Mouse (Mus musculus) thymus, adult 2 months (tissue): ENCODE results near the gene Nt5c1b. TPM values are rescaled to one million over a fixed set of nuclear protein-coding genes. Genes with fewer than 3 reads are reported as not detected.

Source experiments
- DNase-seq: peaks from one replicate; pipeline ENCODE4 v3.0.0; 2021
- H3K27ac ChIP-seq: fragments of 200-500 bp; 2 replicates; pipeline ENCODE4 v1.5.1; 2012; ENCODE audit warnings: low read length, control low read depth; ENCODE audit not compliant: control insufficient read depth, insufficient read depth
- H3K27me3 ChIP-seq: fragments of 200-500 bp; 2 replicates; pipeline ENCODE4 v1.6.1; 2012; ENCODE audit warnings: mild to moderate bottlenecking, low read length, moderate library complexity, mixed read lengths; ENCODE audit not compliant: control insufficient read depth, insufficient read depth
- H3K36me3 ChIP-seq: fragments of 200-500 bp; 2 replicates; pipeline ENCODE4 v1.6.1; 2012; ENCODE audit warnings: mild to moderate bottlenecking, low read length, moderate library complexity; ENCODE audit not compliant: control insufficient read depth, insufficient read depth
- H3K4me1 ChIP-seq: fragments of 200-500 bp; replicated peaks from 2 replicates; pipeline ENCODE4 v1.6.1; 2012; ENCODE audit warnings: low read length; ENCODE audit not compliant: control insufficient read depth, insufficient read depth
- H3K4me3 ChIP-seq: fragments of 200-500 bp; 2 replicates; pipeline ENCODE4 v1.5.1; 2012; ENCODE audit warnings: mild to moderate bottlenecking, low read length, control low read depth, moderate library complexity; ENCODE audit not compliant: control insufficient read depth, insufficient read depth
- CTCF ChIP-seq: fragments of 200-500 bp; IDR thresholded peaks from 2 replicates; pipeline ENCODE4 v1.5.1; 2012; ENCODE audit warnings: mild to moderate bottlenecking, control low read depth, low read length, moderate library complexity, borderline replicate concordance; ENCODE audit not compliant: control insufficient read depth, poor library complexity, insufficient read depth; ENCODE audit errors: extremely low read depth
- POLR2A ChIP-seq: fragments of 200-500 bp; IDR thresholded peaks from 2 replicates; pipeline ENCODE4 v1.6.1; 2012; ENCODE audit warnings: mild to moderate bottlenecking, low read length, control low read depth, moderate library complexity; ENCODE audit not compliant: control insufficient read depth, poor library complexity, insufficient read depth; ENCODE audit errors: extremely low read depth
- WGBS: fragments of 180-500 bp; shearing (Covaris S2); methylation state at CpG from one replicate; pipeline ENCODE4 v1.1.7; 2018; 5-methylcytosine and 5-hydroxymethylcytosine counted together
- polyA plus RNA-seq: library from polyadenylated mRNA; depleted of rRNA; stranded (reverse); fragments of >200 nt; gene quantifications from 2 replicates; pipeline ENCODE4 v1.2.3, GENCODE M21; 2012; rRNA removed

Nt5c1b gene
- polyA plus RNA-seq, result 0.11 TPM in 1 of 2 replicates, not detected in the other

DNA sequence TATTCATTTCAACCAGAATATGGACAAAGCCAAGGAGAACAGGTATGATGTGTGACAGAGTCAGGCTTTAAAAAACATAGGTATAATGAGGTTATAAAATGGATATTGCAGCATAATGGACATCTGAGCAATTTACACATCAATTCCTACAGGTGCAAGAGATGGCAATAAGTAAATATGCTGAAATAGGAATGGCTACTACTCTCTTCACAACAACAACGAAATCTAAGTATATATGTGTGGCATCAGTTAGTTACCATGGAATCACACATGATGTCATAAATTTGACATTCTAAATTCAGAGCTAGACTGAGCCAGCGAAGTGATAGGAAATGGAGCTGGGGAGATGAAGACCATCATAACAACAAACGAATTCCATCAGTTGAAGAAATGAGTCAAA is at the start of gene Nt5c1b:
Gene Nt5c1b (plus strand): TSS at position 301 of the 400 bp plus-strand sequence.
- Histone ChIP-seq H3K4me1 (no peaks in the 10 kb centered on the region), H3K27me3 (no peaks in the 10 kb centered on the region), H3K4me3 (no peak within 1 kb of the TSS), H3K36me3 (no peaks in the 10 kb centered on the region), H3K27ac (no peak within 1 kb of the TSS)
- no peak for DNase-seq
- 87% methylated on average over 3 of the region's 3 CpGs for WGBS
- no peak for TF ChIP-seq POLR2A
- TF ChIP-seq CTCF, result no peak

DNA sequence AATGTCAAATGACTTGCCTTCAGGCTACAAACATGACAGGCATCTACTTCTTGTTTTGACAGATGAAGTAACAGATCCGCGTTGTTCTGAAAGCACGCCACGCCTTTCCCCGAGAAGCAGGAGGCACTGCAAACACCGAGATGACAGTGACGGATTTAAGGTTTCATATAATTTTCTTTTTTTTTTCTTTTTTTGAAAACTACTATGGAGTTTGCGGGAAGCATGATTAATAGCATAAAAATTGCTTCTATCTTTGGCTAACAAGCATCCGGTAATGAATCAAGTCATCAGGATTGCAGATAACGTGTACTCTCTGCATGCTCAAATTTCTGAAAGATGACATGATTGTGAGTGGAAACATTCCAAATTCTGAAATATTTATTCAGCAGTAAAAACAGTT is 42.1 kb upstream of the Nt5c1b start:
- Histone ChIP-seq H3K27me3 (no peaks in the 10 kb centered on the region), H3K4me1 (no peaks in the 10 kb centered on the region), H3K4me3 (no peak overlapping the region), H3K27ac (no peak overlapping the region), H3K36me3 (no peaks in the 10 kb centered on the region)
- no peak for DNase-seq
- WGBS, result 87% methylated on average over 10 of the region's 10 CpGs
- TF ChIP-seq POLR2A (no peak), CTCF (no peak)

DNA sequence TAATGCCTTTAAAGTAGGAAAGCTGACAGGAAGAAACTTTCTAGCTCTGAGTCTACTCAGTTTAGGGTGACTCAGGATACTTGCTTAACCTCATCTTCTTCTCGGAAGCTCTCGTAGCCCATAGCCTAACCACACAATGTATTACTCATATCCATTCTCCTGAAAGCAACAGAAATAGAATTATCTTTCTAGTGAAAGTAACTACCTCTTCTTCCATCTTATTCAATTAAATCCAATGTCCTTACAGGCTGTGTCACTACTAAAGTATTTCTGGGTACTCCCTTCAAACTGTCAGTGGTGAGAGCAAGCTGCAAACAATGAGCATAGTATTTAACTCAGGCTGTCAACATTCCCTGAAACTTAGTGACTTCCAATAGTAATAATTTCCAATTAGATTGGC is 40.3 kb upstream of the Nt5c1b start:
- Histone ChIP-seq H3K27ac (no peak overlapping the region), H3K4me3 (no peak overlapping the region), H3K36me3 (no peaks in the 10 kb centered on the region), H3K27me3 (no peaks in the 10 kb centered on the region), H3K4me1 (no peaks in the 10 kb centered on the region)
- TF ChIP-seq CTCF, result no peak
- no peak for TF ChIP-seq POLR2A
- WGBS, result 94% methylated on average over 2 of the region's 2 CpGs
- DNase-seq, result no peak

DNA sequence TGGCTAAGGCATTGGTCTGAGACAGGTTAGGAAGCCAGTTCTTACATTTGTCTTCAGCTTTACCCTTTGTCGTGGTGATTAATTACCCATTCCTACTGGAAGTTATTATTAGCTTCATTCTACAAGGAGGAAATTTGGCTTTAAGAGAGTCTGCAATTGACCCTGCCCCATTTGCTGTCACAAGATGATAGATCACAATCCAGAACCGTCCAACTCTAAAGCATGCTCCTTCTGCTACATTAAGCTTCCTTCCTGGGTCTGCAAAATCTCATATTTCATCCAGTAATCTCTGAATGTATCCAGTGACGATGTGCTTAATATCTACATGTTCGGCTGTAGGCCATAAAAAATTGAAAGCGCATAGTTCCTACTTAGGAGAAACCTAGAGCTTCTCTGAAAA is 29.2 kb upstream of the Nt5c1b start:
- no peak for DNase-seq
- H3K27ac ChIP-seq, result no peak overlapping the region
- TF ChIP-seq POLR2A, result no peak
- TF ChIP-seq CTCF, result no peak
- no peaks in the 10 kb centered on the region for H3K36me3 ChIP-seq
- no peak overlapping the region for H3K4me3 ChIP-seq
- H3K27me3 ChIP-seq, result no peaks in the 10 kb centered on the region
- H3K4me1 ChIP-seq, result no peaks in the 10 kb centered on the region
- WGBS, result 69% methylated on average over 5 of the region's 5 CpGs

DNA sequence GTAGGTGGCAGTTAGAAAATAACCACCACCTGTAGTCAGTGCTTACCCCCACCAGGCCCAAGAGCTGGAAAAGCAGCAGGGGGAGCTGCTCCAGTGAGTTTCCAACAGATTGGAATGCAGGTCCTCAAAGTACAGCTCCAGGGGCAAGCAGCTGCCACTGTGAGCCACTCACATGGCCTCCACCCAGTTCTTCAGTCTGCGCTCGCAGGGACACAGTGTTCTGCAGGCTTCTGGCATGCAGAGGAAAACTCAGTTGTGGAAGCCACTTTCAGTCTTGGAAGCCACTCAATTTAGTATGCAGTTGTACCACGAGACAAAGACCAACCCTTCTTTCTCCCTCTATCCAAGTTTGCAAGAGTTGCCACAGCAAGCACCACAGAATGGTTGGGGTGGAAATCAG is 19.1 kb upstream of the Nt5c1b start:
- 84% methylated on average over 3 of the region's 3 CpGs for WGBS
- Histone ChIP-seq H3K36me3 (no peaks in the 10 kb centered on the region), H3K27me3 (no peaks in the 10 kb centered on the region), H3K27ac (no peak overlapping the region), H3K4me1 (no peaks in the 10 kb centered on the region), H3K4me3 (no peak overlapping the region)
- no peak for TF ChIP-seq POLR2A
- no peak for TF ChIP-seq CTCF
- DNase-seq, result no peak

DNA sequence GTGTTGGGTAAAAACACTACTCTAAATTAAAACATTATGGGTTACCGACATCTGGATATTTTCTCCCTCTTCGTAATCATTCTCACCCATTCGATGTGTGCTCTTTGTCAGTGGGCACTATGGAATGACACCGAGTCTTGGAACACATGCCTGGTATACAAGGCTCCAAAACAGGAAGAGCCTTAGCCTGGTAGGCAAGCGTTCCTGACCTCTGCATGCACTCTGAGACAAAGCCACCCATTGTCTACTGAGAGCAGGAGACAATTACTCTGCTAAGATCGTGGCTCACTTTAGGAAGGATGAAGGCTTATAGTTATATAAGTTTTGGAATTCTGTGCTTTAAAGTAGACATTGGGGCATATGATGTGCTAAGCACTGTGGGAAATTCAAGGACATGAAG is 12.0 kb upstream of the Nt5c1b start:
- no peak overlapping the region for H3K4me3 ChIP-seq
- H3K4me1 ChIP-seq, result no peaks in the 10 kb centered on the region
- 57% methylated on average over 6 of the region's 6 CpGs for WGBS
- no peak overlapping the region for H3K27ac ChIP-seq
- no peaks in the 10 kb centered on the region for H3K36me3 ChIP-seq
- TF ChIP-seq CTCF, result no peak
- TF ChIP-seq POLR2A, result no peak
- H3K27me3 ChIP-seq, result no peaks in the 10 kb centered on the region
- DNase-seq, result no peak
